Mouse (Mus musculus) adrenal gland, adult 8-10 months (tissue): ENCODE measurements around the gene Gab2. TPM values are rescaled to one million over a fixed set of nuclear protein-coding genes. Genes with fewer than 3 reads are reported as not detected.

Experiments used
- DNase-seq: peaks from one replicate; pipeline ENCODE4 v3.0.0; 2022
- total RNA-seq, 4 experiments: library from RNA; stranded (reverse); gene quantifications; 2 replicates each; pipeline ENCODE4 v1.2.4; 2022

The Gab2 gene
- 10 to 100 TPM; 19.3 to 24.7 (median 20.9) TPM for total RNA-seq

DNA sequence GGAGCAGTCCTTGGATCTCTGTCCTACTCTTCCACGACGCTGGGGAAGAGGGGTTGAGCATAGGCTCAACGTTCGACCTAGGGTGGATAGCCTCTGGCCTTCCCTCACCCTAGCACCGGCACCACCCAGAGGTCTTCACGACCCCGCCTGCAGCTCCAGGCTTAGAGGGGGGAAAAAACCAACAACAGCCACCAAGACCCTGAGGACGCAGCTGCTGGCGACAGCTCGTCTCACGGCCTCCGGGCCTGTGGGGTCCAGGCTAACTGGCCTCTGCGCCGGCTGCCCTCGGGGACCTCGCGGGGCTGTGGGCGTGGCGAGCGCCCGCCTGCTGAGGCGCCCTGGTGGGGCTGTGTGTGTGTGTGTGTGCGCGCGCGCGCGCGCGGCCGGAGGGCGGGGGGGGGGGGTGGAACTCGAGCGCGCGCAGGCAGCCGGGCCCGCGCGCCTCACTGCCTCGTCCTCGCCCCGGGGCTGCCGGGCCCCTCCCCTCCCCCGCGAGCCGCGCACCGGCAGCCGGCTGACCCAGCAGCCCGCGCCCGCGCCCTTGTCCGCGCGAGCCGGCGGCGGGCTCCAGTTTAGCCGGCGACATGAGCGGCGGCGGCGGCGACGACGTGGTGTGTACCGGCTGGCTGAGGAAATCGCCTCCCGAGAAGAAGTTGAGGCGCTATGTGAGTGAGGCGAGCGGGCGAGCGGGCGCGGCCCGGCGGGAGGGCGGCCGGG is at the start of gene Gab2:
Gene Gab2, plus strand, starts transcription at position 345 of the 717 bp plus-strand sequence.
- DNase-seq, result peak; percentile 63

DNA sequence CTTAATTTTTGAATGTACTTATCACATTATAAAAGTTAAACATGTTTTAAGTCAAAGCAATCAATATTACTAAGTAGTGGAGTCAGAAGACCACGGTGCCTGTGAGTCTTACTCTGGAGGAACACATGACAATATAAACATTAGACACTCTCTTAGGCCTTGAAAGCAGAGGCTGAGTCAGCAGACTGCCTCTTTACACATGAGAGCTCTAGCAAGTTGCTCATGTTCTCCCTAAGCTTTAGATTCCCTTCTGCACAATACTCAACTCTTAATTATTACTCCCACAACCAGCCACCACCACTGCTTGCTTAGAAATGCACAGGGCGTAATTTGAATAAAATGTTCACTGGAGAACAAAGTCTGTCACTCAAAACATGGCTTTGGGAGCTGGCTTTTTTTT is 49.0 kb upstream of the Gab2 start:
- DNase-seq, result no peak

DNA sequence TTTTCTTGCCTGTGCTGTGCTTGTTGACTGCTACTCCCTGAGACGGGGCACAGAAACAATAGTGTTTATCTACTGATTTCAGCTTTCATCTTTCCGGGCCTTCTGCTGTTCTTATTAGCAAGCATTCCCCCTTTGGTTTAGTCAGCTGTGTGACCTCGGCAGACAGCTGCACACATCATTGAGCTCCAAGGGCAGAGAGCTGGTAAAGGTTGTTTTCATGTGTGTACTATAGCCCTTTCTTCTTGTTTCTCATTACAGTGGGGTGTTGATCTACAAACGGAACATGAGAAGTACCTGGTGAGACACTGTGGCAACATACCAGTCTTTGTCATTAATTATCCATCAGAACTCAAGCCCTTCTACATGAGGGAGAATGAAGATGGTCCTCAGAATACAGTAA is 41.7 kb upstream of the Gab2 start:
- DNase-seq, result peak; percentile 36

DNA sequence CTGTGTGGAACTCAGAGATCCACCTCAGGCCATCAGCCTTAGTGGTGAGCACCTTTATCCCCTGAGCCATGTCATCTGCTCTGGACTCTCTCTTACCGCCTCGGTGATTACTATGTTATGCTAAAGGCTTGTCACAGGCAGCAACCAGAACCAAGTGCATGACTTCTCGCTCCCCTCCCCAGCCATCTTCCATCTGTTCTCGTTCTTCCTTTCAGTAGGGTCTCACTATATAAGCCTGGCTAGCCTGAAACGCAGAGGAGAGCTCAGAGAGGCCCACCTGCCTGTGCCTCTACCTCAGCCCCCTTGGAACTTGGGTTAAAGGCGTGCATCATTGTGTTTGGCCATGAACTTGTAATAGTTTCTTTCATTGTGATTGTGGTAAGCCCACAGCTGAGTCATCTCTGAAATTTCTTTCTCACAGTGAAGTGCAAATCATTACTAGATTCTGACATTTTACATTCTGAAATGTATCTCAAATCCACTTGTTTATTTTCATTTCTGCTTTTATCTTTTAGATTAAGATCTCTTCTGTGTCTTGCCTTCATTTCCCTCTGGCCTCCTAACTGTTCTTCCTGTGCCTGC is 39.4 kb upstream of the Gab2 start:
- DNase-seq, result no peak

DNA sequence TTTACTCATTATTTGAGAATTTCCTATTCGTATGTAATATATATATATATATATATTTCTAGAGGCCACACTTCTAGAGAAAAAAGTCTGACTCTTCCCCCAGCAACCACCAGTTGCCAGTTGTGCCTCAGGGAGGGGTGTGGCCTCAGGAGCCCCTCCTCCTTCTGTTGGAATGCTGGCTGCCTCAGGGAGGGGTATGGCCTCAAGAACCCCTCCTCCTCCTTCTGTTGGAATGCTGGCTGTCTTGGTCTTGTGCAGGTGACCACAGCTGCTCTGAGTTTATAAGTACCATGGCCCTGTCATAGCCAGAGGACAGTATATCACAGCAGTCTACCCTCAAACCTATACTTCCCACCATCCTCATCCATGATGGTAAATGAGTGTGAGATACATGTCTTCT is 38.4 kb upstream of the Gab2 start:
- no peak for DNase-seq

DNA sequence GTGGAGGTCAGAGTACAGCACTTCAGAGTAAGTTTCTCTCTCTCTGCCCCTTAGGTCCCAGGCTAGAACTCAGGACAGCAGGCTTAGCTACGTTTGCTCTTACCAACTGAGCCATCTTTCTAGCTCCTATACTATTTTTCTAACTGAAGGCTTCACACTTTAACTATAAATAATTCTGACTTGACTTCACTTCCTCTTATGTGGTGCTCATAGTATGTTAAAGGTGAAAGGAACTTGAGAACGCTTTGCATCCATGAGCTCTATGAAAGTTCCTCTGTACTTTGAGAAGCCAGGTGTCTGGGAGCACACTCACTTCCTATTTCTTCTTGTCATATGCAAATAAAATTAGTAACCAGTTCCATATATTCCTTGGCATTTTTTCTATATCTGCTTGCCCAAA is 20.4 kb upstream of the Gab2 start:
- no peak for DNase-seq

DNA sequence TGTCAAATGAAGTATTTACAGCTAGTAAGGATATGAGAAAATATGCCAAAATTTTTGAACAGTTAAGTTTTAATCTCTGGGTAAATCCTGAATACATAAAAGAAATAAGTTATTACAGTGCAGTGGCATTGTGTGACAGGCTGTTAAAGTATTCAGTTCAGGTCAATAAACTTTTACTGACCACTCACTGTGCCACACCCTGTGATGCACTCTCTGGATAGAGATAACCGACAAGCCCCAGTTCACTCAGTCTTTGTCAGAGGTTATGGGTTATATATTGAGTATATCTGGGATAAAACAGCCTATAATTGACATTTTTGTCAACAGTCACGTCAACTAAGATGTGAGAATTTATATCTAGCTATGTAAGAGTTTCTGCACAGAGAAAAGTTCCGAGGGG is 9.9 kb upstream of the Gab2 start:
- DNase-seq, result no peak

DNA sequence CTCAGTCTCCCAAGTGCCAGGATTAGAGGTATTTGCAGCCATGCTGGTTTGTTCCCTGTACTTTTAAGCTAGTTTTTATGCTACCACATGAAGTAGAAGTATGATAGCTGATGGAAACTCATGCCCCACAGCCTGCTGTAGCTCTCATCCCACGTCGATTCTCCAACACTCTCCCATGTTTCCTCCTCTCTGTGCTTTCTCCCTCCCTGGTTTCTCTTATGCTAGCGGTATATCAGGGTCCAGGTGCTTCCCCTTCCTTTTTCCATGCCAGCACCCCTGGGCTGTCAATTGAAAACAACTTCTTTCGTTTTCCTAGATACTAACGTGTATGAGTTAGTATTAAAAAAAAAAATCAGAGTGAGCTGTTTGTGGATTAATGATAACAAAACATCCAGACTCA is 9.3 kb upstream of the Gab2 start:
- no peak for DNase-seq

DNA sequence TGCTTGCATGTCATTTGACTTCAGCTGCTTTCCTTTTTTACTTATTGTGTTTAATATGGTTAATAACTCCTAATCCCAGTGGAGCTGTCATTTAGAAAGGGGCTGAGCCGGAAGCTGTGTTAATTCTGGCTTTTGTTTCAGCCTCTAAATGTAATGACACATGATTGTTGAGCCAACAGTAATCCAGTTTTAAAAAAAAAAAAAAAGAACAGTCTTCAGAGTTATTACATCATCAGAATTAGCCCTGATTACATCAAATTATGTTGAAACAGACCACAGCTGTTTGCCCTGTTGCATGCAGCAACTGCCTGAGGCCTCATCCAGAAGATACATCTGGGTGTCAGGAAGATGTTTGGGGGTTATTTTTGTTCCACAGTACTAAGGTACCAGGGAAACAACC is 6.4 kb upstream of the Gab2 start:
- DNase-seq, result no peak

DNA sequence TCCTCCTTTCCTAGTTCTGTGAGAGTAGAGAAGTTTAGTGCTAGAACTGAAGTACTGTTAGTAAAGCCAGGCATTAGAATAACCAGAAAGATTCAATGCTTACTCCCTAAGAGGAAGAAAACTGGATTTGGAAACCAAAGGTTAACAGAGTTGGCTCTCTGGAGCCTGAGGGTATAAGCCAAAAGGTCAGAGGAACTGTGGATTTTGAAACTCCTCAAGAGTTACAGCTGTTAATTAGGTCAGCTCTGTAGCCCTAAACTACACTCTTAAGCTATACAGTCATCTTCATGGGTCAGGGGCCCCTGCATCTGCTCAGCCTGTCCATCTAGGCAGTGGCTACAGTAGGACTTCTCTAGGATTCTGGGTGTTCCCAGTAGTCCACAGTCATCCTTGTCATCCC is 4.4 kb upstream of the Gab2 start:
- DNase-seq, result no peak

DNA sequence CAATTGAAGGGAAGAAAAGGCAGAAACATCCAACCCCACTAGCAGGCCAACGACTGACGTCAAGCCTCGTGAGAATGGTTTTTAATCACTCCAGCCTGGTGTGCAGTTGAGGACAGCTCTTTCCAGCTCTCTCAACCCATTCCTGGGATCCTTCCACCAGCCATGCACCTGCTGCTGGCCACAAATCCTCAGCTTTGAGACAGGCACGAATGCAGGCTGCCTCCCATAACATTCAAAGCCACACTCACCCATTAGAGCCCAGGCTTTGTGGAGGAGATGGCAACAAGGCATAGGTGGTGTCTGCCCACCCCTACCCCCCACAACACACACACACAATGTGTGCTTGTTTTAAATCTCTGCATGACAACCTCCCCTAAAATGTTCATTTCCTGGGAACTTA is 2.7 kb upstream of the Gab2 start:
- no peak for DNase-seq

DNA sequence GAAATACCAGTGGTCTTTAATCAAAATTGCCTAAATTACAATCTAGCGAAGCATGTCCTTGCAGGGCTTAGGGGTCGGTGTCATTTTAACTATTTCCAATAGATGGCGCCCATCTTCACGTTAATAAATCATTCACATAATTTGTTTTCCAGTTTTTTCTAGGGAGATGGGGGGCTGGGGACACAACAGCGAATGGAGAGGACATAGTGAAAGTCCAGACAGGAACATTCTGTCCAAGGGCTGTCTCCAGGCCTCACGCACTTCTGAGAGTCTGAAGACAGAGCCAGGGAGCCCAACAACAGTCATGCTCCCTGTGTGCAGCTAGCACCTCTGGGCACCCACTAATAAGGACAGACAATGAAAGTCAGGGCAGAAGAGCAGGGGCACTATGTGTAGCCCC is 2.2 kb upstream of the Gab2 start:
- no peak for DNase-seq

DNA sequence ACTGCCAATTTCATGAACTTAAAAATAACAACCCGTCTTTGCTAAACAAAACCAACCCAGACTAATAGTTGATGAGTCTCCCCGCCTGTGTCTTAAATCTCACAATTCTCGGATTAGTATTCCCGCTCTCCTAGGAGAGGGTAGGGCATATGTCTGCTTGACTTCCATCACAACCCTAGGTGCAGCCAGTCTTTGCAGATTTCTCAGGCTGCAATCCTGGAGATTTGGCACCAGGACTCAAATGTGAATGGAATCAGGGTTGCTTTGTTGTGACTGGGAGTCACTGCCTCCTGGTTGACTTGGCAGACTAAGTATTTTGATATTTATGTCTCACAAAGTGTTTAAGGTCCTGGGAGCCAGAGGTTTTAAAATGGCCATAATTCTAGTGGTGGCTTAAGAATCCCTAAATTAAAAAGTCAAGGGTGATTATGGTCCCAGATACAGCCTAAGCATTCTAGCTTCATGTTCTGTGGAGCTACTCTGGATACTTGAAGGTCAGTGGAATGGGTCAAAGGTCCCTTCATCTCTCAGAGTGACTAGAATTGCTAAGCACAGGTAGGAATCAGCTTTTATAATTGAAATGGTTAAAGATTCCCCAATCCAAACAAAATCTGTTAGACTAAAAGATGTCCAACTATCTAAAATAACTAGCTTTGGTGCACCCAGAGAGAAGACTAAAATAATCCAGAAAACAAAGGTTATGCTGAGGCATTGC is 1.6 kb upstream of the Gab2 start:
- DNase-seq, result no peak

DNA sequence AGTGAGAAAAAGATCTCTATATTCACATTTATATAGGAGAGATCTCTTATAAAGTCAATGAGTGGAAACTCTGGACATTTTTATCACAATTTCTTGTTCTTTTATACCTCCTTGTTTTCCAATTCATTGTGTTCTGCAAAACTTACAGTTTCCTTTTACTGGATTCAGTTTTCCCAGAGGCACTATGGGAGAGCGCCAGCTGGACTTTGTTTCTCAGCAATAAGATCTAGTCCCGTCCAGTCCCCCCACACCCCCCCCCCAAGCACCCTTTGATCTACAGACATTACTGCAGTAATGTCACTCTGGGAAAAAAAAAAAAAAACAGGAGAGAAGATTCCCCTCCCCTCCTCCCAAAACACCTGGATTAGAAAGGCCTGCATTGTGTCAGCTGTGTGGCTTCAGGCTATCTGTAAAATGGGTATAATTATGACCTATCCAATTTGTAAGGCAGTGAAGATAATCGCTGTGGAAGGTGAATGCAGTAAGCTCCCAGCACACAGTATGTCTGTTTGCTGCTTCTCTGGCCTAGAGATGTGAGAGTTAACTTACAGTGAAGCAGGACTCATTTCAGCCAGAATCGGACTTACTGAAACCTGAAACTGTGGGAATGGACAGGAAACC is 655 bp upstream of the Gab2 start:
- no peak for DNase-seq

DNA sequence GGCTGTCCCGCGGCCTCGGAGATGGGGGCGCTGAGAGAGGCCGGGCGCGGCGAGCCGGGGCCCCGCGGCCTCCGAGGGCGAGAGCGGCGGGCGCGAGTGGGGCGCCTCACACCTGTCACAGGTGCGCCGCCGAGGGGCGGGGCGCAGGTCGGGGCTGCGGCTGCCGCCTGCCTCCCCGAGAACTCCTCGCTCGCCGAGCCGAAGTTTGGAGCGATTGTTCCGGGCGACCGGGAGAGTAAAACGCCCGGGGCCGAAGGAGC is 503 bp downstream of the Gab2 start:
- DNase-seq, result no peak

DNA sequence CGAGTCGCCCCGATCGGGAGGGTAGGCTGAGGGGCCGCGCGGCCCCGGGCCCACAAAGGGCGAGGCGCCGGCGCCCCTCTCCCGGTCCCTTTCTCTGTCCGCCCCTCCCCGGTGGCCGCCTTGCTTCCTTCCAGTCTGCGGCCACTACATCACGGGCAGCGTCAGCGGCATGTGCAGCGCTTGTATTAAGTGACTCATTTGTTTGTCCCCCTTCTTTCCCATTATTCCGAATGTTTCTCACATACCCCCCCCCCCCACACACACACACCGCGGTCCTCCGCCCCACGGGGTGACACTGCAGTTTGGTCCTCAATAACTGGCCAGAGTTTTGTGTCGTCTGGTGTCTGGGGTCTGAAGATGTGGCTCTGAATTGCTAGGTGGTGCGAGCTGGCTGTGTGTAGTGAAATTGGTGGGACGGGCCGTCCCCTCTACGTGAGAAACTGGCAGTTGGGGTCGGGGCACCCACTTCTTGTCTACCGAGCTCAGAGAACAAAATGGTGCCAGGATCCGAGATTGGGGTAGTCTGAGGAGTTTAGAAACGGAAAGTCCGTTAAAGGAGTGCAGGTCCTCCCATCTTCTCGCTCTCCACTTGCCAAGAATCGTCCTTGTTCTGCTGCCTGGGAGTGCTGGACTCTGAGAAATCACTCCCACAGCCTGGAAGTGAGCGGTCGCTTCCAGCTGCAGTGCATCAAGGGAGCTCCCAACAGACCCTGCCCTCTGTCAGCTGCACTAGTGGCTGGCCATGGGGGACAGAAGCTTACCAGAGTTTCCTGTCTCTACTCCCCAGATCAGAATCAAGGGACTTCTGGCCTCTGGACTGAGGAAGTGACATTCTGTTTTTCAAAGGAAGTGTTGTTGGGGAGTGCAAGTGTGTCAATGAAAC is 1.1 kb downstream of the Gab2 start:
- DNase-seq, result peak; percentile 49

DNA sequence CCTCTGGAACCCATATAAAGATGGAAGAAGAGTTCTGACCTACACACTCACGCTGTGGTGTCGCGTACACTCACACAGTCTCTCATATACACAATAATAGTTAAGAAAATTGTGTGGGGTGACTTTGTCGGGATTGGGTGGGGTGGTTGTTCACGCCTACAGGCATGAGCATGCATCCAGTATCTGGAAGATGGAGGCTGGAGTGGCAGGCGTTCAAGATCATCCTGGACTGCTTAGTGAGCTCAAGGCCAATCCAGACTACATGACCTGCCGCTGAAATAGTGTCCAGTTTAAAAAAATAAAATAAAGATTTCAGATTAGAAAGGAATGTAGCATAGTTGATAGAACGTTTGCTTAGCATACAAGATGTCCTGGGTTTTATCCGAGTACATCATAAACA is 2.2 kb downstream of the Gab2 start:
- DNase-seq, result no peak

DNA sequence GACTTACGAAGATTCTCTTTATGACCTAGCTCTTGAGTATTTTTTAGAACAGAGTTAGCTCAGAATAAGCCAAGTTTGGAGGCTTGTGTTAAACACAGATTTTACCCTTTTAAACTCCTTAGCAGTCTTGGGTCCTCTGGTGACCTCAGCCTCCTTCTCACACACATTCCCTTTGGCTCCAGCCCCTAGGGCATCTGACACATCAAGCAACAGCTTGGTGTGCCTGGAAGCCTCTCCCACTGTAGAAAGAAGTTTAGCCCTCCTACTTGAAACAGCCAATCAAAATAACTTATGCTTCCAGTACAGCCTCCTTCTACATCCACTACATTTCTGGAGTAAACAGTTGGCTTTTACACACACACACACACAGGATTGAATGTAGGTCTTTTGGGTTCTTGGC is 2.8 kb downstream of the Gab2 start:
- DNase-seq, result no peak

DNA sequence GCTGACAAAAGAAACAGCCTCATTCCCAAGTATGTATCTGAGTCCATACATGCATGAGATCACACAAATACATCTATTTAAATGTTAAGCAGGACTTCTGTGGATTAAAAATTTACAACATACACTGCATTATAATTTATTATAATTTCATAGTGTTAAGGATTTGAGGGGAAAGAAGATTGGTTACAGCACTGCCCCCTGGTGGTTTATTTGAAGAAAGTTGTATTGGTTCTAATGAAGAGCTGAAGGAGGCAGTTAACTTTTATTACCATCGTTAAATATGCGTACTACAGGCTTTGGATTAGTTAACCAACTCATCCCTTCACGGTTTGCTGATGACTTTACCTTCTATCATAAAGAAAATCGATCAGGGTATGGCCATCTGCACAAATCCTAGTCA is 3.9 kb downstream of the Gab2 start:
- DNase-seq, result no peak

DNA sequence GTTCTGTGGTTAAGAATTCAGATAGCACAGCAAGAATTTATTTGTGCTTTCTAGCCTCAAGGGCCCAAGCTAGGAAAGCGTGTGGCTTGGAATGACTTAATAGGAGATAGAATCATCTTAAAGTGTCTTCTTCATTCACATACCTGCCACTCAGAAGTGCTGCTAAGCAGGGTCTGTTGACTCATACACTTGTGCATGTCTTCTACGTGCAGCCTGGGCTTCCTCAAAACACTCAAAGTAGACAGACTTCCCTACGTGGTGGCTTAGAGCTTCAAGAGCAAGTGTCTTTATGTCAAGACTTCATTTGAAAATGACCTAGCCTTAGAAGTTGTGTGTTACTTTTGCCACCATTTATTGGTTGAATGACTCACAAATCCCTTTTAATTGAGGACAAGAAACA is 12.9 kb downstream of the Gab2 start:
- no peak for DNase-seq

DNA sequence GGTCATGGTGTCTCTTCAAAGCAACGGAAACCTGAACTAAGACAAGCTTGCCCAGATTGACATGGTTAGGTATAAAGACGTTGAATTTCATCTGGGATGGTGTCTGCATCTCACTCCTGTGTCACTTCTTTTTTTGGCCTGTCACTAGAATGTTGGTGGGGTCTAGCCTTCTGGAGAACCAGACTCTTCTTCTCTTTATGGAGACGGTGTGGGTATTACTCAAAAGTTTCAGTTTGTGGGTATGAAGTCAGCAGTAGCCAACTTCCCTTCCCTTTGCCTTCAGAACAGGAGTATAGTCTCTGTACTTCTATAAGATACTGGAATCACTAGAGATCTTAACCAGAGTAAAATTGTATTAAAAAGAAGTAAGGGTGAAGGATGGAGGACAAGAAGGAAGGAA is 26.7 kb downstream of the Gab2 start:
- DNase-seq, result no peak

DNA sequence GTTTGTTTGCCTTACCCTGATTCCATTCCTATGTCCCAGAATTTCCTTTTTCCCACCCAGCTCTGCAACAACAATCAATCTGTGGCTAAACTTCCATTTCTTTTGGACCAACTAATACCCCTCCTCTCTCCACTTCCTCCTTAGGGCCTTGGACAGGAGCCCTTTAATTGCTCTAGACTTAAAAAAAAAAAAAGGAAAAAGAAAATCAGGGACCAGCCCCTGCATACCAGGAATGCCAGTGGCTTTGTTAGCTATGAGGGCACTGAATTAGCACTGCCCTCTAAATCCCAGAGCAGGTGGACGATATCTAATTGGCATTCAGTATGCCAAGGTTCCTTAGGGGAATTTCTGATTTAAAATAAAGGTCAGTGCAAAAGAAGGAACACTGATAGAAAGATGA is 47.6 kb downstream of the Gab2 start:
- no peak for DNase-seq

DNA sequence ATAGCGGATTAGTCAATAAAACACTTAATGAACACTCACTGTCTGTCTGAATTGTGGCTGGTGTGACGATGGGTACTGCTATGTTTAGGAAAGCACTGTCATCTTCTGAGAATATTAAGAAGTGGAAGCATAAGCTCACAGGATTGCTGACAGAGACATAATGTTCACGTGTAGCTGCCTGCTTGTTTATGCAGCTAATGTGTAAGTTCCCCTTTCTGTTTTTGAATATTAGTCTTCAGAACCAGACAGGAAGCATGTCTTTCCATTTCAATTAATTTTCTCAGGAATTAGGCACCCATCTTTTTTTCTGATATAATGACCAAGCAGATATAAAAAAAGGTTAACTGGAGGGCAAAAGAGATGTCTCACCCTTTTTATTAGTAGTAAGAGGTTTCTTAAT is 55.1 kb downstream of the Gab2 start:
- no peak for DNase-seq
